Mouse (Mus musculus): ENCODE measurements around the gene Rasgrp4. TPM values are rescaled to one million over a fixed set of nuclear protein-coding genes. Genes with fewer than 3 reads are reported as not detected.

The Rasgrp4 gene
- polyA plus RNA-seq (2012; rRNA removed): 1.9 and 2.7 TPM in 2 replicates

DNA sequence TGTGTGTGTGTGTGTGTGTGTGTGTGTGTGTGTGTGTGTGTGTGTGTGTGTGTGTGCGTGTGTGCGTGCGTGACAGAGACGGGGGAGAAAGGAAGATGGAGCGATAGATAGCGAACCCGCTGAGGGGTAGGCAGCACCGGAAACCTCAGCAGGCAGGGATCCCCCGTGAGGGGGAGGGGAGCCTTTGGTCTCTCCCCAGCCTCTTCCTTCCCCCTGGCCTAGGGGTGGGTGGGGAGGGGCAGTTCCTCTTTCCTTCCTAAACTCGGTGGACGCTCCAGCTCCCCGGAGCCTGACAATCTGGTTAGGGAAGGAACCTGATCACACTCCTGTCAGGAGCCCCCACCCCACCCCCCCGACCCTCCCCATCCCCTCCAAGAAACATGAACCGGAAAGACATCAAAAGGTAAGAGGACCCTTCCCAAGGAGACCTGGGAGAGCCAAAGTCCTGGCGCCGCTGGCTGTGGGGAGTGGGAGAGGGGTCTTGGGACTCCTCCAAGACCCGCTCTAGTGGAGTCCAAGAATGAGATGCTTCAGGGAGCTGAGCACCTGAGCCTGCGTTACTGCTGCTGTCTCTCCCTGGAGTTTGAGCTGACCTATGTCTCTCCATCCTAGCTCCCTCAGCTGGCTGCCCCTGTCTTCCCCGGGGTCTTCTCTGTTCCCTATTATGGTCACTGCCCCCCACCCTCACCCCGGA lies at the start of gene Rasgrp4:
TSS of gene Rasgrp4 (plus strand) at position 159 of the 694 bp plus-strand sequence.
- under 1% methylated on average over 13 of the region's 20 CpGs for WGBS
- Histone ChIP-seq H3K4me1 (ENCODE audit: control insufficient read depth, insufficient read depth, low read length) (no peaks in the 10 kb centered on the region), H3K27ac (ENCODE audit: insufficient read depth, low read depth, low read length) (no peak within 1 kb of the TSS), H3K36me3 (ENCODE audit: control insufficient read depth, insufficient read depth, low read length) (no peaks in the 10 kb centered on the region), H3K4me3 (ENCODE audit: insufficient read depth, low read depth, low read length) (peak within 1 kb of the TSS; percentile 13; the same call in 1 of the 2 replicates), H3K27me3 (replicated peaks; ENCODE audit: control insufficient read depth, insufficient read depth, low read length) (no peaks in the 10 kb centered on the region; the same call in 1 of the 2 replicates)
- DNase-seq: peak; percentile 34
- TF ChIP-seq POLR2A (IDR thresholded peaks at IDR 0.05; ENCODE audit: low read depth, low read length) (no peak), CTCF (conservative IDR thresholded peaks at IDR 0.05; ENCODE audit: insufficient read depth, insufficient read length, low read depth, low read length) (no peak)

DNA sequence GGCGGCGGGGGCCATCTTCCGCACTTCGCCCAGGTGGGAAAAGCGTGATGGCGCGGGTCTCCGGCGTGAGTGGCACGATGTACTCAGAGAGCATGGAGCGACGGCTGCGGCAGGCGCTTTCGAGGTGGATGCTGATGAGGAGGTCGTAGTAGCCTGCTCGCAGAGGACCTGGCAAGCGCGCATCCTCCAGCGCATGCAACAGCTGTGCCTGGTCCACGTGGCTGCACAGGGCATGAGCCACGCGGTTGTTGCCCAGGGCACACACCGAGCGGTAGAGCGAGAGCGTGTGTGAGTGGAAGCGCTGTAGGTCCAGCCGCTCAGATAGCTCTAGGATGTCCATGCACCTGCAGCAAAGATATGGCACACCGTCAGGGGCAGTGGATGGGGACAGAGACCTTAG lies 48.7 kb upstream of the Rasgrp4 start:
- no peak overlapping the region for H3K27ac ChIP-seq (ENCODE audit: insufficient read depth, low read depth, low read length)
- WGBS: 88% methylated on average over 30 of the region's 30 CpGs
- TF ChIP-seq POLR2A (IDR thresholded peaks at IDR 0.05; ENCODE audit: low read depth, low read length) (no peak), CTCF (conservative IDR thresholded peaks at IDR 0.05; ENCODE audit: insufficient read depth, insufficient read length, low read depth, low read length) (no peak)
- no peak for DNase-seq
- no peaks in the 10 kb centered on the region for H3K4me1 ChIP-seq (ENCODE audit: control insufficient read depth, insufficient read depth, low read length)
- H3K4me3 ChIP-seq (ENCODE audit: insufficient read depth, low read depth, low read length): no peak overlapping the region
- no peaks in the 10 kb centered on the region for H3K36me3 ChIP-seq (ENCODE audit: control insufficient read depth, insufficient read depth, low read length)
- no peaks in the 10 kb centered on the region for H3K27me3 ChIP-seq (replicated peaks; ENCODE audit: control insufficient read depth, insufficient read depth, low read length)

DNA sequence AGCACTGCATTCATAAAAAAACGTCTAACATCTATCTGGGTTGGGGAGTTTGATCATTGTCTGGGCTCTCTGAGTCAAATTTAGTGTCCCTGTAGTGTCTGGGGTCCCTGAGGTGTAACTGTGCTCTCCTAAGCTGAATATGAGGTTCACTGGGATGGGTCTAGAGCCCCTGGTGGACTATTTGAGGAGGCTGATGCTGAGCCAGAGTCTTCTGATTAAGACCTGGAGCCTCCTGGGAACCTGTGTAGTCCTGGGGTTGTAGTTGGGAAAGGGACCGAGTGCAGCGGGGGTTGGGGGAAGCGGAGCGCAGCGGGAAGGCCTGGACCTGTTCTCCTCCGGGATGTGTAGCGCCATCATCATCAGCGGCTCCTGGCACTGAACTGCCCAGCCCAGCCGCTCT lies 47.7 kb upstream of the Rasgrp4 start:
- TF ChIP-seq POLR2A (IDR thresholded peaks at IDR 0.05; ENCODE audit: low read depth, low read length): no peak
- no peak for TF ChIP-seq CTCF (conservative IDR thresholded peaks at IDR 0.05; ENCODE audit: insufficient read depth, insufficient read length, low read depth, low read length)
- Histone ChIP-seq H3K36me3 (ENCODE audit: control insufficient read depth, insufficient read depth, low read length) (no peaks in the 10 kb centered on the region), H3K27ac (ENCODE audit: insufficient read depth, low read depth, low read length) (no peak overlapping the region), H3K27me3 (replicated peaks; ENCODE audit: control insufficient read depth, insufficient read depth, low read length) (no peaks in the 10 kb centered on the region), H3K4me3 (ENCODE audit: insufficient read depth, low read depth, low read length) (no peak overlapping the region), H3K4me1 (ENCODE audit: control insufficient read depth, insufficient read depth, low read length) (no peaks in the 10 kb centered on the region)
- WGBS: 93% methylated on average over 10 of the region's 10 CpGs
- DNase-seq: no peak

DNA sequence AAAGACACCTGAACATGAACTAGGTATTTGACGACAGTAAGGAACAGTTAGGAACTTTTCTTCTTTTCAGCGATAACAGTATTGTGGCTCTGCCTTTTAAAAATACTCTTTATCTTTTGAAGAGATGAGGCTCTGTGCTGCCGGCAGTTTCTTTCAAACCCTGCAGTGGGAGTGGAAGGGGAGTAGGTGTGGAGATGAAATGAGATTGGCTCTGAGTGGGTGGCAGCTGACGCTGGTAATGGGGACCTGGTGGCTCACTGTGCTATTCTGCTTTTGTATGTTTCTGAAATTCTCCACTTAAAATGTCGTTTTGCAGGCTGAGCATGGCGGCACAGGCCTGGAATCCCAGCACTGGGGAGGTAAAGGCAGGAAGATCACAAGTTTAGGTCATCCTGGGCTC lies 45.8 kb upstream of the Rasgrp4 start:
- Histone ChIP-seq H3K4me1 (ENCODE audit: control insufficient read depth, insufficient read depth, low read length) (no peaks in the 10 kb centered on the region), H3K27ac (ENCODE audit: insufficient read depth, low read depth, low read length) (no peak overlapping the region), H3K36me3 (ENCODE audit: control insufficient read depth, insufficient read depth, low read length) (no peaks in the 10 kb centered on the region), H3K4me3 (ENCODE audit: insufficient read depth, low read depth, low read length) (no peak overlapping the region), H3K27me3 (replicated peaks; ENCODE audit: control insufficient read depth, insufficient read depth, low read length) (no peaks in the 10 kb centered on the region)
- no peak for TF ChIP-seq POLR2A (IDR thresholded peaks at IDR 0.05; ENCODE audit: low read depth, low read length)
- no peak for TF ChIP-seq CTCF (conservative IDR thresholded peaks at IDR 0.05; ENCODE audit: insufficient read depth, insufficient read length, low read depth, low read length)
- no peak for DNase-seq
- 80% methylated on average over 6 of the region's 6 CpGs for WGBS

DNA sequence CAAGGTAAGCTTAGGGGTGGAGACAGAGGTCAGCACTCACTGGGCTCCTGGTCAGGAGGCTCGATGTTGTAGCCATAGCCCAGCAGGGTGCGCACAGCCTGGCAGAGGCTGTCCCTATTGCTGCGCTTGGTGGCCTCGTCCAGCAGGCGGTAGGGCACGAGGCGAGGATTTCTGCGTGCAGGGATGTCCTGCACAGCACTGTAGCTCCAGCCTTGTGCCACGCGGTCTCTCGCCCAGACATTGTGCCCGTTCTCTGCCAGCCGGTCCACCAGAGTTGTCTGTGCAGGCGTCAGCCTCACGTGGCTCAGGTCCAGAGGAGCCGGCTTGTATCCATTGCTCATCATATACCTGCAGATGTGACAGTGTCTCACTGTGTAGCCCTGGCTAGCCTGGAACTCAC lies 37.5 kb upstream of the Rasgrp4 start:
- H3K36me3 ChIP-seq (ENCODE audit: control insufficient read depth, insufficient read depth, low read length): no peaks in the 10 kb centered on the region
- no peak for DNase-seq
- no peaks in the 10 kb centered on the region for H3K27me3 ChIP-seq (replicated peaks; ENCODE audit: control insufficient read depth, insufficient read depth, low read length)
- no peaks in the 10 kb centered on the region for H3K4me1 ChIP-seq (ENCODE audit: control insufficient read depth, insufficient read depth, low read length)
- H3K27ac ChIP-seq (ENCODE audit: insufficient read depth, low read depth, low read length): no peak overlapping the region
- no peak overlapping the region for H3K4me3 ChIP-seq (ENCODE audit: insufficient read depth, low read depth, low read length)
- WGBS: 92% methylated on average over 16 of the region's 16 CpGs
- TF ChIP-seq POLR2A (IDR thresholded peaks at IDR 0.05; ENCODE audit: low read depth, low read length) (no peak), CTCF (conservative IDR thresholded peaks at IDR 0.05; ENCODE audit: insufficient read depth, insufficient read length, low read depth, low read length) (no peak)

DNA sequence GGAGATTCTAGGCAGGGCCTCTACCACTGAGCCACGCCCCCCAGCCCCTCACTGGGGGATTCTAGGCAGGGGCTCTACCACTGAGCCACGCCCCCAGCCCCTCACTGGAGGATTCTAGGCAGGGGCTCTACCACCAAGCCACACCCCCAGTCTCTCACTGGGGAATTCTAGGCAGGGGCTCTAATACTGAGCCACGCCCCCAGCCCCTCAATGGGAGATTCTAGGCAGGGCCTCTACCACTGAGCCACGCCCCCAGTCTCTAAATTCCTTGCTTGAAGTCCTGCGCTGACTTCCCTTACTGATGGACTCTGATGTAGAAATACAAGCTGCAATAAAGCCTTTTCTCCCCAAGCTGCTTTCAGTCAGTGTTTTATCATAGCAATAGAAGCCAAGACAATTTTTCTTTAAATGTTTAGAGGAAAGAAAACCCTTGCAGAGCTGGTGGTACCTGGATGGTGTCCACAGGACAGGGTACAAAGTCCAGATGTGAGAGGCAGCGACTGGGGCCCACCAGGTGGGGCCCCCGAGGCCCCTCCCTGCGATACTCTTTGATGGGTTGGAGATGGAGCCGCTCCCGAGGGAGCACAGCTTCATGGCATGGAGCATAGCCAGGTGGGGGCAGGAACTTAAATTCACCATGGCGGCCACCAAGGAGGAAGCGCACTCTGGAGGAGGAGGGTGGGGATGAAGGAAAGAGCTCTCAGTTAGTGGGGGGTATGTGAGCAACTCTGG lies 33.2 kb upstream of the Rasgrp4 start:
- Histone ChIP-seq H3K4me3 (ENCODE audit: insufficient read depth, low read depth, low read length) (no peak overlapping the region), H3K27ac (ENCODE audit: insufficient read depth, low read depth, low read length) (no peak overlapping the region), H3K36me3 (ENCODE audit: control insufficient read depth, insufficient read depth, low read length) (no peaks in the 10 kb centered on the region), H3K4me1 (ENCODE audit: control insufficient read depth, insufficient read depth, low read length) (no peaks in the 10 kb centered on the region), H3K27me3 (replicated peaks; ENCODE audit: control insufficient read depth, insufficient read depth, low read length) (no peaks in the 10 kb centered on the region)
- no peak for DNase-seq
- TF ChIP-seq POLR2A (IDR thresholded peaks at IDR 0.05; ENCODE audit: low read depth, low read length): no peak
- no peak for TF ChIP-seq CTCF (conservative IDR thresholded peaks at IDR 0.05; ENCODE audit: insufficient read depth, insufficient read length, low read depth, low read length)
- 90% methylated on average over 12 of the region's 12 CpGs for WGBS

Measured in kidney, adult 2 months (tissue).